Mouse (Mus musculus): ENCODE data around the gene C030005K15Rik.
"Not testable (repeated sequence)": the region's sequence is repeated elsewhere in the genome, so short reads cannot be mapped to it uniquely, and the experiment has no call there.

Gene C030005K15Rik

GRCm38 (mm10) chr10:97726655-97727054 is at the start of gene C030005K15Rik:
C030005K15Rik (minus strand) TSS chr10:97726755.
- DNase-seq (ENCODE audit: low spot score in 2 of 2), result not testable (repeated sequence)

GRCm38 (mm10) chr10:97768171-97768749 is 41.7 kb upstream of the C030005K15Rik start:
- no peak for DNase-seq (ENCODE audit: low spot score in 2 of 2)

GRCm38 (mm10) chr10:97753821-97754220 is 27.3 kb upstream of the C030005K15Rik start:
- DNase-seq (ENCODE audit: low spot score in 2 of 2), result no peak

- DNase-seq (ENCODE audit: low spot score in 2 of 2), result no peak
Measured at GRCm38 (mm10) chr10:97747231-97747630, 20.7 kb upstream of the C030005K15Rik start.

- no peak for DNase-seq (ENCODE audit: low spot score in 2 of 2)
Measured at GRCm38 (mm10) chr10:97725929-97726328, 626 bp downstream of the C030005K15Rik start.

GRCm38 (mm10) chr10:97722709-97723108 is 3.8 kb downstream of the C030005K15Rik start:
- DNase-seq (ENCODE audit: low spot score in 2 of 2), result no peak

- DNase-seq (ENCODE audit: low spot score in 2 of 2), result no peak
Measured at GRCm38 (mm10) chr10:97720625-97721024, 5.9 kb downstream of the C030005K15Rik start.

GRCm38 (mm10) chr10:97718021-97718420 is 8.5 kb downstream of the C030005K15Rik start:
- no peak for DNase-seq (ENCODE audit: low spot score in 2 of 2)

- DNase-seq (ENCODE audit: low spot score in 2 of 2), result no peak
Measured at GRCm38 (mm10) chr10:97717233-97717632, 9.3 kb downstream of the C030005K15Rik start.

- no peak for DNase-seq (ENCODE audit: low spot score in 2 of 2)
Measured at GRCm38 (mm10) chr10:97715289-97715906, 11.2 kb downstream of the C030005K15Rik start.

- DNase-seq (ENCODE audit: low spot score in 2 of 2), result no peak
Measured at GRCm38 (mm10) chr10:97714584-97714983, 12.0 kb downstream of the C030005K15Rik start.

- DNase-seq (ENCODE audit: low spot score in 2 of 2), result no peak
Measured at GRCm38 (mm10) chr10:97712687-97713086, 13.9 kb downstream of the C030005K15Rik start.

- no peak for DNase-seq (ENCODE audit: low spot score in 2 of 2)
Measured at GRCm38 (mm10) chr10:97704562-97704961, 22.0 kb downstream of the C030005K15Rik start.

GRCm38 (mm10) chr10:97702321-97702720 is 24.2 kb downstream of the C030005K15Rik start:
- no peak for DNase-seq (ENCODE audit: low spot score in 2 of 2)

GRCm38 (mm10) chr10:97693398-97694135 is 33.0 kb downstream of the C030005K15Rik start:
- no peak for DNase-seq (ENCODE audit: low spot score in 2 of 2)

GRCm38 (mm10) chr10:97692913-97693312 is 33.6 kb downstream of the C030005K15Rik start, which contains the start of gene Ccer1:
Ccer1 (plus strand) TSS chr10:97693059.
- DNase-seq (ENCODE audit: low spot score in 2 of 2), result no peak

GRCm38 (mm10) chr10:97689425-97689824 is 37.1 kb downstream of the C030005K15Rik start:
- DNase-seq (ENCODE audit: low spot score in 2 of 2), result no peak

GRCm38 (mm10) chr10:97687198-97687597 is 39.4 kb downstream of the C030005K15Rik start:
- no peak for DNase-seq (ENCODE audit: low spot score in 2 of 2)

- DNase-seq (ENCODE audit: low spot score in 2 of 2), result no peak
Measured at GRCm38 (mm10) chr10:97682981-97683380, 43.6 kb downstream of the C030005K15Rik start.
